Mouse (Mus musculus) heart, adult 2 months (tissue): ENCODE data around the gene Cep295nl.

Experiments
- CTCF ChIP-seq: fragments of 200-600 bp; IDR thresholded peaks from 2 replicates; pipeline ENCODE4 v1.8.1; 2022; ENCODE audit warnings: antibody characterized with exemption, mild to moderate bottlenecking, moderate library complexity
- POLR2A ChIP-seq: fragments of 200-500 bp; IDR thresholded peaks from 2 replicates; pipeline ENCODE4 v1.6.1; 2011; ENCODE audit warnings: mild to moderate bottlenecking, low read depth, low read length, control low read depth; ENCODE audit not compliant: insufficient read depth

DNA sequence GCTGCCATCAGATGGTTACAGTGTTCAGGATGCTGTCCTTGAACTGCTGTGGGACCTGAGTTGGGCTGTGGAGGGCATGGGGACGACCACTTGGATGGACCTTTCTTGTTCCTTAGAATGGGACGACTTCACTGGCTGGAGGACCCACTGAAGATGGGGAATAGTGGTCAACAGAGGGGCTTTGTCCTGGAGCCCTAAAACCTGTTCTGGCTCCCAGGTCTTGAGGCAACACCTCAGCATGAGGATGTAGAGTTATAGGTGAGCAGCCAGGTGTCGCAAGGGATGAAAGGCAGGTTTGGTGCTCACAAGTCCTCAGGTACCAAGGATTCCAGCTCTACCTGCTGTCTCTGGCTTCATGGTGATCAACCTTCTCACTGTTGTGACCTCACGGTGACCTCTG is 15.8 kb downstream of the Cep295nl start:
- TF ChIP-seq POLR2A (no peak), CTCF (no peak)
